Mouse (Mus musculus) thymus, postnatal 14 days (tissue): ENCODE results near the gene Snta1.

ENCODE experiments used
- DNase-seq: peaks from one replicate; pipeline ENCODE4 v3.0.0; 2021

The Snta1 gene

GRCm38 (mm10) chr2:154420942-154421731 is 13.2 kb upstream of the Snta1 start:
- no peak for DNase-seq

GRCm38 (mm10) chr2:154419631-154420515 is 12.0 kb upstream of the Snta1 start:
- no peak for DNase-seq

- DNase-seq = no peak
Measured at GRCm38 (mm10) chr2:154418001-154418400, 10.1 kb upstream of the Snta1 start.

- peak; percentile 80 for DNase-seq
Measured at GRCm38 (mm10) chr2:154417107-154417506, 9.2 kb upstream of the Snta1 start.

- DNase-seq = peak; percentile 55
Measured at GRCm38 (mm10) chr2:154412018-154412666, 4.2 kb upstream of the Snta1 start.

- no peak for DNase-seq
Measured at GRCm38 (mm10) chr2:154410355-154410754, 2.5 kb upstream of the Snta1 start.

- no peak for DNase-seq
Measured at GRCm38 (mm10) chr2:154407063-154407642, 746 bp downstream of the Snta1 start.

- DNase-seq = no peak
Measured at GRCm38 (mm10) chr2:154405447-154405994, 2.4 kb downstream of the Snta1 start.

GRCm38 (mm10) chr2:154402811-154403210 is 5.1 kb downstream of the Snta1 start:
- DNase-seq = no peak

- no peak for DNase-seq
Measured at GRCm38 (mm10) chr2:154401976-154402375, 5.9 kb downstream of the Snta1 start.

GRCm38 (mm10) chr2:154399325-154399724 is 8.6 kb downstream of the Snta1 start:
- DNase-seq = no peak

GRCm38 (mm10) chr2:154398267-154398666 is 9.6 kb downstream of the Snta1 start:
- no peak for DNase-seq

GRCm38 (mm10) chr2:154396529-154396928 is 11.4 kb downstream of the Snta1 start:
- no peak for DNase-seq

- no peak for DNase-seq
Measured at GRCm38 (mm10) chr2:154394602-154395001, 13.3 kb downstream of the Snta1 start.

- DNase-seq = no peak
Measured at GRCm38 (mm10) chr2:154390180-154390964, 17.5 kb downstream of the Snta1 start.

- DNase-seq = no peak
Measured at GRCm38 (mm10) chr2:154379103-154379502, 28.8 kb downstream of the Snta1 start.

- no peak for DNase-seq
Measured at GRCm38 (mm10) chr2:154374807-154375601, 32.9 kb downstream of the Snta1 start.

GRCm38 (mm10) chr2:154373961-154374632 is 33.8 kb downstream of the Snta1 start:
- peak; percentile 77 for DNase-seq

GRCm38 (mm10) chr2:154372842-154373500 is 34.9 kb downstream of the Snta1 start, which contains the start of gene Cdk5rap1:
TSS of gene Cdk5rap1 (minus strand) at chr2:154373010.
- peak; percentile 11 for DNase-seq
